Mouse (Mus musculus) thymus, postnatal 10 days (tissue): ENCODE data around the gene Ttll8.

Source experiments
- DNase-seq, 2 experiments: peaks; one replicate each; pipeline ENCODE4 v3.0.0; 2021; ENCODE audit warnings: low spot score in 2 of 2

The Ttll8 gene

GRCm38 (mm10) chr15:88954368-88955072, at the start of gene Ttll8:
Ttll8 (minus strand) TSS chr15:88954418.
- no peak for DNase-seq

- no peak for DNase-seq
Measured at GRCm38 (mm10) chr15:89001245-89001644, 47.0 kb upstream of the Ttll8 start.

DNA sequence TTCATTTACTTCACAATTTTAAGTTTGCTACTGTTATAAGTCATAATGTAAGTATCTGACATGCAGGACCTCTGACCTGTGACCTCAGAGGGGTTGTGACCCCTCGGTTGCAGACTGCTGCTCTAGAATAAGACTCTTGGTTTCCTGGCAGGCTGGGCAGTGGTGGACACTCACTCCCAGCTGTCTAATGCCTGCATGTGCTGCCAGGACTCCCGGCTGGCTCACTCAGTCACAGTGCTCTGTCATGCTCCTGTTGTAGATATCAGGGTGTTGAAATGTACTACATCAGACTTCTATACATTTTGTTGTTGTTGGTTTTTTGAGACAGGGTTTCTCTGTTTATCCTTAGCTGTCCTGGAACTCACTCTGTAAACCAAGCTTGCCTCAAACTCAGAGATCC, 46.1 kb upstream of the Ttll8 start:
- DNase-seq, result no peak

- DNase-seq, result no peak
Measured at GRCm38 (mm10) chr15:88999124-88999523, 44.9 kb upstream of the Ttll8 start.

DNA sequence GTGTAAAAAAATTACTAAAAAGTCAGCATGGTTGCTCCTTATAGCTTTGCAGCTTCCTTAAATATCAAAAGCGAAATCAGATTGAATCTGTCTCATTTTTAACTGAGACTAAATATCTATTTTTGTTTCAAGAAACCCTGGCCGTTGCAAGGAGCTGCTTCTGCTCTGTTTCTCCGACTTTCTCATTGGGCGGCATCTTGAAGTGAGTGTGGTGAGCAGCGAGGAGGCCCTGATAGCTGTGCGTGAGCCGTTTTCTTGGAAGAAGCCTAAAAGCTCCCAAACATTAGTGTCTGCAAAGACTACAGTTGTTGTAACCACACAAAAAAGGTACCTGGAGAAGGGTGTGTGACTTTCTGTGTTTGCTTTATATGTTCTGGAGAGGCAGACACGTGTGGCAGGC, 44.4 kb upstream of the Ttll8 start:
- no peak for DNase-seq

DNA sequence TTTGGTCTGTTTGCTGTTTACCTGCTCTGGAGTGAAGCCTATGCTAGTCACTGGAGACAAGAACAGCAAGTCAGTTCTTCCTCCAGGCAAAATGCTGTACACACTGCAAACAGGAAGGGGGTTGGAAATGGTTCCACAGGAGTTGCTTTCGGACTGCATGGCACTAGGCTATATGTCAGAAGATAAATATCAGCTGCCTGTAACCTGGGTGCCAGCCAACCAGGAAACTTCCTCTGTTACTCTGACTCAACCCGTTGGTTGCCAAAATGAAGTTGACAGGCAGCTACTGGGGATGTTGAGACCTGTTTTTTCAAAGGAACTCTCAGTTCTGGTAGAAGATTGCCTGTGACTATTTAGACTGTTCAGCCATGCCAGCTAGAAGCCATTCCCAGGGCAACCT, 35.0 kb upstream of the Ttll8 start:
- DNase-seq, result no peak

DNA sequence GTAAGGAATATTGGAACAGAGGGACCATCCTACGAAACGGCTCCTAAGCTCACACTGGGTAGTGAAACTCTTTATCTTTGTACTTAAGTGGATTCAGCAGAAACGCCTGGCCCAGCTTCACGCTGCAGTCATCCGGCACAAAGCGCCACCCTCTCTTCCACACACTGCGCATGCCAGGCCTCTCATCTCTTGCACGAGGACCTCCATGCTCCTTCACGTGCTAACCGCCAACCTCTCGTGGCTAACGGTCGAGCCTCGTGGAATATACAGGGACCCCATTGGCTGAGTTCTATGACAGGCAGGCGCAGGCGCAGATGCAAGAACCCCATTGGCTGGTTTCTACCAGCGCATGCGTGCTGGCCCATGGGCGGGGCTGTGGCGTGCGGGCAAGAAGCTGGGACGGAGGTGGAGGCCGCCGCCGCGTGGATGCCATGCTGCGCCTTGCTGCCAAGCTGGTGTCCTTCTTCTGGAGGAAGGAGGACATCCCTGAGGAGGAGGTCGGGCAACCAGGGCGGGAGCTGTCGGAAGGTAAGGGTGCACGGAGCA, 28.4 kb upstream of the Ttll8 start, which contains the start of gene Mov10l1:
Mov10l1 (plus strand) TSS at position 376 of the 546 bp plus-strand sequence.
- DNase-seq, result no peak

- no peak for DNase-seq
Measured at GRCm38 (mm10) chr15:88979138-88979446, 24.9 kb upstream of the Ttll8 start.

GRCm38 (mm10) chr15:88978281-88979137, 24.3 kb upstream of the Ttll8 start, which contains the start of gene Mlc1:
Mlc1 (minus strand) TSS chr15:88979007.
- DNase-seq, result no peak

GRCm38 (mm10) chr15:88972300-88972699, 18.1 kb upstream of the Ttll8 start:
- no peak for DNase-seq

- DNase-seq, result no peak
Measured at GRCm38 (mm10) chr15:88964070-88964578, 9.9 kb upstream of the Ttll8 start.

DNA sequence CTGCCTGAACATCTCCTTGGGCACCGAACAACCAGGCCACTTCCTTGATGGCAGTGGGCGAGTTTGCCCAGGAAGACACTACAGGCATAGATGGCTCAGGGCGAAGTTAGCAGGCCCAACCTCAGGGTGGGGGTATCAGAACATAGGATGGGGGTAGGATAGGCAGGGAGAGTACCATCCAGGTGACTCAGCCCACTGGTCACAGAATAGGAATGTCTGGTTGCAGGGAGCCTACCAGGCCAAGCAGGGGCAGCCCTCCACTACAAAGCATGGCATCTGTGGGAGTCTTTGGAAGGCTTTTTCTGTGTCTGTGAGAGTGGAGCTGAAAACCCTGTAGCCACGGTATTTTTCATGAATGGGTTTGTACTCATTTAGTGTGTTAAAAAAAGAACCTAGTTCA, 3.3 kb upstream of the Ttll8 start:
- no peak for DNase-seq

- DNase-seq, result no peak
Measured at GRCm38 (mm10) chr15:88955342-88955741, 1.1 kb upstream of the Ttll8 start.

- DNase-seq, result no peak
Measured at GRCm38 (mm10) chr15:88951246-88951645, 3.0 kb downstream of the Ttll8 start.

GRCm38 (mm10) chr15:88946851-88947250, 7.4 kb downstream of the Ttll8 start:
- DNase-seq, result no peak

DNA sequence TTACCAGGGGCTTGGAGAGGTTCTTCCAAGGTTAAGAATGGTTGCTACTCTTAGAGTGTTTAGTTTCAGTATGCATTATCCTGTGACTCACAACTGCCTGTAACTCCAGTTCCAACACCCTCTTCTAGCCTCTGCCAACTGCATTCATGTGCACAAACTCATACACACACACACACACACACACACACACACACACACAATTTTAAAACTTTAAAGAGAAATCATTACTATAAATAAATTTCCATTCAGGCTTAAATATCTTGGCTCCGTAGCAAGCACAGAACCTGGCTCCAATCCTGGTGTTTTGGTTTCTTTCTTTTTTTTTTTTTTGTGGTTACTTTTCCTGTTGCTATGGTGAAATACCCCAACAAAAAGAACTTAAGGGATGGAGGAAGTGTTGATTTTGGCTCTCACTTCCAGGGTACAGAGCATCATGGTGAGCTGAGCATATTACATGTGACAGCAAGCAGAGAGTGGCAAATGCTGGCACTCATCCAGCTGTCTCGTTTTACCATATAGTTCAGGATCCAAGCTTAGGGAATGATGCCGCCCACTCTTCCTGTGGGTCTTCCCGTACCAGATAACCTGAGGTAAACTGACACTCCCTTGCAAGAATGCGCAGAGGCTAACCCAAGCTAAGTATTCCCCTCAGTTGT, 10.2 kb downstream of the Ttll8 start:
- DNase-seq, result no peak

GRCm38 (mm10) chr15:88942783-88943182, 11.4 kb downstream of the Ttll8 start:
- DNase-seq, result no peak

DNA sequence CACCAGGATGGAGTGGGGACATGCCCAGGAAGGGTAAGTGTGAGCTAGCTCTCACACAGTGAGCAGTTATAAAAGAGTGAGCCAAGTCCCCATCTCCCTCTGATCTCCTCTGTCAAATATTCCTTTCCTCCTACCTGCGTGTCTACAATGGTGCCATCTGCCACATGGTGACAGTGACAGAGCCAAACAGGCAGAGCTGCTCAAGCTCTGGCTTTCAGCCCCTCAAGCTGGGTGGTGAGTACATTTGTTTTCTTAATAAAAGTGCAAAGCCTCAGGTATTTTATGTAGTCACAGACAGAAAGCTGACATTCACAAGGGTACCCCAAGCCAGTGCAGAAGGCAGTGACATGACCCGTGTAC, 16.9 kb downstream of the Ttll8 start:
- no peak for DNase-seq

- no peak for DNase-seq
Measured at GRCm38 (mm10) chr15:88936619-88937290, 17.5 kb downstream of the Ttll8 start.

DNA sequence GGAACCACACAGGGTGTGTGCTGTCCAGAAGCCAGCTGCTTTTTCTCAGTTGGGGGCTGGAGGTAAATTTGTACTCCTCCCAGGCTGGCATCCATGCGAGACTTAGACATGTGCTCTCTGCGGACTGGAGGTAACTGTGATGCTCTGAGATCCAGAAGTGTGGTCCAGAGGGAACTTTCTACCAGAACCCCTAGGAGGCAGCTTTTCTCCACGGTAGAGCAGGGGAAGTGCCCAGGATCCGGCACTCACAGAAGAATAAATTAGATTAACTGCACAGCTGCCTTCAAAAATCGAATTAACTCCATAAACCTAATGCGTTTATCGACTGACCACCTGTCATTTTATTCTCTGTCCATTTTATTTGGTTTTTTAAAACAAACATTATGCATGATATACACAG, 20.1 kb downstream of the Ttll8 start:
- DNase-seq, result no peak

GRCm38 (mm10) chr15:88932667-88933066, 21.6 kb downstream of the Ttll8 start:
- DNase-seq, result no peak

GRCm38 (mm10) chr15:88921992-88922310, 32.3 kb downstream of the Ttll8 start:
- no peak for DNase-seq
